Mouse (Mus musculus) lung, adult 2 months (tissue): ENCODE measurements at regions not wholly inside any gene's neighbourhood (a gene's known extent, or its start where the extent isn't known, plus 50 kb on each side); places are given as distances from the start of the nearest gene placed in this dataset.

Source experiments
- CTCF ChIP-seq: fragments of 200-500 bp; IDR thresholded peaks from 2 replicates; pipeline ENCODE4 v1.5.1; 2011; ENCODE audit warnings: mild to moderate bottlenecking, low read length, control low read depth; ENCODE audit not compliant: insufficient read depth
- POLR2A ChIP-seq: fragments of 200-500 bp; IDR thresholded peaks from 2 replicates; pipeline ENCODE4 v1.6.1; 2011; ENCODE audit warnings: low read depth, mild to moderate bottlenecking, control low read depth, low read length, borderline replicate concordance; ENCODE audit errors: extremely low read depth

- TF ChIP-seq CTCF (no peak), POLR2A (no peak)
Measured at GRCm38 (mm10) chr7:70848016-70848776, 481.7 kb upstream of the Nr2f2 start.
